Mouse (Mus musculus) kidney, adult 2 months (tissue): ENCODE measurements around the gene Baz1a. TPM values are rescaled to one million over a fixed set of nuclear protein-coding genes. Genes with fewer than 3 reads are reported as not detected.
A peak's percentile ranks its signal among the peaks of the same experiment; 100 is the strongest.

ENCODE experiments used
- DNase-seq: peaks from one replicate; pipeline ENCODE4 v3.0.0; 2021
- H3K27ac ChIP-seq: fragments of 200-500 bp; 2 replicates; pipeline ENCODE4 v1.5.1; 2012; ENCODE audit warnings: low read depth, low read length, control low read depth, inconsistent platforms; ENCODE audit not compliant: insufficient read depth
- H3K27me3 ChIP-seq: fragments of 200-500 bp; replicated peaks from 2 replicates; pipeline ENCODE4 v1.6.1; 2012; ENCODE audit warnings: mild to moderate bottlenecking, moderate library complexity, low read length, inconsistent platforms; ENCODE audit not compliant: control insufficient read depth, insufficient read depth
- H3K36me3 ChIP-seq: fragments of 200-500 bp; 2 replicates; pipeline ENCODE4 v1.6.1; 2012; ENCODE audit warnings: mild to moderate bottlenecking, moderate library complexity, low read length, inconsistent platforms; ENCODE audit not compliant: control insufficient read depth, insufficient read depth
- H3K4me1 ChIP-seq: fragments of 200-500 bp; 2 replicates; pipeline ENCODE4 v1.6.1; 2011; ENCODE audit warnings: low read length; ENCODE audit not compliant: control insufficient read depth, insufficient read depth
- H3K4me3 ChIP-seq: fragments of 200-500 bp; 2 replicates; pipeline ENCODE4 v1.5.1; 2011; ENCODE audit warnings: mild to moderate bottlenecking, low read depth, low read length, control low read depth; ENCODE audit not compliant: insufficient read depth
- CTCF ChIP-seq: fragments of 200-500 bp; conservative IDR thresholded peaks from 2 replicates; pipeline ENCODE4 v1.5.1; 2011; ENCODE audit warnings: low read depth, mild to moderate bottlenecking, control low read depth, low read length, moderate library complexity, mixed read lengths; ENCODE audit not compliant: insufficient read depth, insufficient read length
- POLR2A ChIP-seq: fragments of 200-500 bp; IDR thresholded peaks from one replicate; pipeline ENCODE4 v1.6.1; 2011; ENCODE audit warnings: low read depth, low read length, control low read depth
- WGBS: fragments of 180-500 bp; shearing (Covaris S2); methylation state at CpG from one replicate; pipeline ENCODE4 v1.1.7; 2018; 5-methylcytosine and 5-hydroxymethylcytosine counted together
- polyA plus RNA-seq: library from polyadenylated mRNA; depleted of rRNA; stranded (reverse); fragments of >200 nt; gene quantifications from 2 replicates; pipeline ENCODE4 v1.2.3, GENCODE M21; 2012

Baz1a gene
- polyA plus RNA-seq, 1 experiment = 3.8 TPM

DNA sequence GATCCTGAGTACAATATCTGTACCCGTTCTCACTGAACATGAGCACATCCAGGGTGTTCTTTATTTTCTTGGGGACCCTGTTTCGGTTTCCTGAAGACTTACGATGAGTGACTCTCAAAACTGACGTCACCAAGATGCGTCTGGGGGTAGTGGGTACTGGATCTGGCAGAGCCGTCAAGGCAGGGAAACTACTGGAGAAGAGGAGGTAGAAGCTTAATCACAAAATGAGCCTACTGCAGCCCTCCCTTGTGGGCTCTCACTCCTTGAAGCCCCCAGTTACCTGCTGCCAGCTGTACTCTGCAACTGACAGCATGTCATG is 20.1 kb downstream of the Baz1a start:
- no peaks in the 10 kb centered on the region for H3K4me1 ChIP-seq
- 85% methylated on average over 6 of the region's 6 CpGs for WGBS
- no peaks in the 10 kb centered on the region for H3K27me3 ChIP-seq
- TF ChIP-seq CTCF = no peak
- no peak for TF ChIP-seq POLR2A
- H3K4me3 ChIP-seq = no peak overlapping the region
- no peak overlapping the region for H3K27ac ChIP-seq
- no peaks in the 10 kb centered on the region for H3K36me3 ChIP-seq
- no peak for DNase-seq

DNA sequence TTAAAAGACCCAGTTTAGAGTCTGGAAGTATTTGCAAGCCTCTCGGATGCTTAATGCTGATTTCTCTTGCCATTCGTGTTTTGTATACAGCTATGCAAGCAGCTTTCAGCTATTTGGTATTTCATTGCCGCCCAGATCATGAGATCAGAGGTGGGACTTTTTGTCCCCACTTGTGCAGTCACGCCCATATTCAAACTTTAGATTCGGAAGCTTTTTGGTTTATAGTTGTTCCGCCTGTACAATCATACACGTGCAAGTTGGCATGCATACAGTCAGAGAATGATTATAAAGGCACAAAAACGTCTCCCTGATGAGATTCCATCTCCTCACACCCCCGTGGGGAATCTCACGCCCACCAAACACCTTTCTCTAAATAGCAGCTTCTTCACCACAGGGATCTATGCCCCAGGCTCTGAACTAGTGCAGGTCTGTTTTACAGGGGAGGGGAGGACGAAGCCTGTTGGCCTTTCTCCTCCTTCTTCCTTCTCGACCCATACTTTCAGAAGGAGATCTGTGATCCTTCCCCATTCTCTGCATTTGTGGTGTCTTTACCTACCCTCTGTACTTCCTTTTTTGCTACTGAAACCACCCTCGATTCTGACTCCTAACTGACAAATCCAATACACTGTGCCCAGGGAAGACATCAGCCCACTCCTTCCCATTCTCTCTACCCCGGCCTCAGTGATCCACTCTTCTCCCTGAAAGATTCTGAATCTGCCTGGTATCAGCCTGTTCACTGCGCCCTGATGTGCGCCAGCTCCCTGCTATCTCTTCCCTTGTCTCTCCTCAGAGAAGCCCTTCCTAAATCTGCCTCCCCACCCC is 20.7 kb downstream of the Baz1a start:
- Histone ChIP-seq H3K27ac (no peak overlapping the region), H3K36me3 (no peaks in the 10 kb centered on the region), H3K4me3 (no peak overlapping the region), H3K27me3 (no peaks in the 10 kb centered on the region), H3K4me1 (no peaks in the 10 kb centered on the region)
- DNase-seq = no peak
- TF ChIP-seq CTCF (no peak), POLR2A (no peak)
- WGBS = 59% methylated on average over 16 of the region's 16 CpGs

DNA sequence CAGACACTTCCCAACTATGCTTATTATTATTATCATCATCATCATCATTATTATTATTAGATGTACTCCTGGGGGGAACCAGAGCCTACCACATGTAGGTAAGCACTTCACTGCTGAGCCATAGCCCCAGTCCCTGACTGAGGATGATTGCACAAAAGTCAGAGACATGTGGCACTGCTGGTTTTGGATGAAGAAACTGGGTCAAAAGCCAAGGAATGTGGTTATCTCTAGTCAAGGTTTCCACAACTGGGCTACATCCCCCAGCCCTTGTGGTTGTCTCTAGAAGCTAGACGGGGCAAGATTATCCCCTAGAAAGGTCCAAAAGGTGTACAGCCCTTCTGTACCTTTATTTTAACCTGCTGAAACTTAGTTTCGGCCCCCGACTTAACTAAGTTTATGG is 21.3 kb downstream of the Baz1a start:
- TF ChIP-seq CTCF (no peak), POLR2A (no peak)
- no peaks in the 10 kb centered on the region for H3K4me1 ChIP-seq
- no peaks in the 10 kb centered on the region for H3K36me3 ChIP-seq
- no peak for DNase-seq
- no peaks in the 10 kb centered on the region for H3K27me3 ChIP-seq
- H3K27ac ChIP-seq = no peak overlapping the region
- H3K4me3 ChIP-seq = no peak overlapping the region
- 68% methylated on average over 3 of the region's 3 CpGs for WGBS

DNA sequence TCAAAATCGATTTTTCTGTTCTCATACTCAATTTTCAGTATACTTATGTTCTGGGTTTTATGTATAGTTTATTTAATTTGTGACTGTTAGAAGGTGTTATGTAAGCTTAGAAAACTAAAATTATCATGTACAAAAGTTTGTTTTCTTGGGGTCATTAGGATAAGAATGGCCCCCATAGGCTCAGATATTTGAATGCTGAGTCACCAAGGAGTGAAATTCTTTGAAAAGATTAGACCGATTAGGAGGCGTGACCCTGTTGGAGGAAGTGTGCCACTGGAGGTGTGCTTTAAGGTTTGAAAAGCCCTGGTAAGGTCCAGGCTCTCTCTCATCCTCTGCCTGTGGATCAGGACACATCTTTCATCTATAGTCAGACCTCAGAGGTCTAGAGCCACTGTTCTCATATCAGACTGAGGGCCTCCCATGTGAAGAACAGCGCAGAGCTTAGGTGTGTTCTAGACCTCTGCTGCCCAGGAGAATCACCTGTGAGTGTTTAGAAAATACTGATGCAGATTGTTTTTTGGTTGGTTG is 25.8 kb downstream of the Baz1a start:
- no peaks in the 10 kb centered on the region for H3K36me3 ChIP-seq
- H3K4me3 ChIP-seq = no peak overlapping the region
- TF ChIP-seq CTCF (no peak), POLR2A (no peak)
- H3K27ac ChIP-seq = no peak overlapping the region
- H3K27me3 ChIP-seq = no peaks in the 10 kb centered on the region
- DNase-seq = no peak
- WGBS = 86% methylated on average over 4 of the region's 4 CpGs
- H3K4me1 ChIP-seq = peaks cover 3% of the 10 kb centered on the region; the same call in 1 of the 2 replicates

DNA sequence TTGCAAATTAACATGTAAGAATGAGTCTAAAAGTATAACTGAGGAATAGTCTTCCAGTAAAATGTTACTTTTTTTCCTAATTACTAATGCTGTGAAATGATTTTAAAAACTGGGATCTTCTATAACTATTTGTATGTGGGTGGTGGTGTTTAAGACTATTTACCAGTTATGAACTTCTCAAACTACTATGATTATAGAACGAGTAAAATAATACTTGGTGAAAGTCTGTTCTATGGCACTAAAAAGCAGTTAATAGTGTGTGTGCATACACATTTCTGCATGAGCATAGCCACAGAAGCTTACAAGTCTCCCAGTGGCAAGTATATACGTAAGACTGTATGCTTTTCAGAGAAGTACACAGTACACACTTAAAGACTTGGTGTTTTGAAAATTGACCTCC is 27.0 kb downstream of the Baz1a start:
- Histone ChIP-seq H3K36me3 (no peaks in the 10 kb centered on the region), H3K27ac (no peak overlapping the region), H3K4me1 (peaks cover 3% of the 10 kb centered on the region; the same call in 1 of the 2 replicates), H3K4me3 (no peak overlapping the region), H3K27me3 (no peaks in the 10 kb centered on the region)
- TF ChIP-seq CTCF (no peak), POLR2A (no peak)
- DNase-seq = no peak
- 98% methylated on average over 2 of the region's 2 CpGs for WGBS

DNA sequence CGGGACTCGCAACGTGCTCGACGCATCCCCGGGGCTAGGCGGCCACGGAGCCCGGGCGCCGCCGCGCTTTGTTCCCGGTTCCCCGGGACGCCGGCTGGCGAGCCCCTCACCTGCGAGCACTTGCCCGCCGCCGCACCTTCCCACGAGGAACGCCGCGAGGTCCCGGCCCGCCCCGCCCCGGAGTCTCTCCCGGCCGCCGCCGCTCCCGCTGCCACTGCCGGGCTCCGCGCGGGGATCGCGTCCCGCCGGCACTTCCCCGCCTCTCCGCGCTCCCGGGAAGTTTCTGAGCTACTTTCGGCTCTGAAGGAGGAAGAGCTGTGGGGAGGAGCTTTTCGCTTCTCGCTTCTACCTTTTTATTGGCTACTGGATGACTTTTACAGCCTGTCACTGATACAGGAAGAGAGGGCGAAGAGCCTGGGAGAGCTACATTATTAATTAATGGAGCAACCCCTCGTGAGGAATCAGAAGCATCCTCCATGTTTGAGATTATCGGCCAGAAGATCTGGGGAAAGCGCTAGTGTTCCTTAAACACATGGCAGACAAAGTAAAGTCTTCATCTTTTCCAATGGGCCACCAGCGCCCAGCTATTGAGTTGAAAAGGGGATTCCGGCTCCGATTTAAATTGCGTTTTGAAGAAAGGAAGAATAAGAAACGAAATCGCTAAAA is 28.0 kb downstream of the Baz1a start, which contains the start of gene Gm20403:
TSS of gene Gm20403 (minus strand) at position 478 of the 666 bp plus-strand sequence.
- Histone ChIP-seq H3K27me3 (no peaks in the 10 kb centered on the region), H3K36me3 (no peaks in the 10 kb centered on the region), H3K4me1 (peaks cover 3% of the 10 kb centered on the region; the same call in 1 of the 2 replicates), H3K4me3 (peak within 1 kb of the TSS; percentile 86), H3K27ac (peak within 1 kb of the TSS; percentile 96)
- TF ChIP-seq POLR2A (peak; percentile 65), CTCF (no peak)
- WGBS = under 1% methylated on average over 60 of the region's 60 CpGs
- DNase-seq = peak; percentile 92

DNA sequence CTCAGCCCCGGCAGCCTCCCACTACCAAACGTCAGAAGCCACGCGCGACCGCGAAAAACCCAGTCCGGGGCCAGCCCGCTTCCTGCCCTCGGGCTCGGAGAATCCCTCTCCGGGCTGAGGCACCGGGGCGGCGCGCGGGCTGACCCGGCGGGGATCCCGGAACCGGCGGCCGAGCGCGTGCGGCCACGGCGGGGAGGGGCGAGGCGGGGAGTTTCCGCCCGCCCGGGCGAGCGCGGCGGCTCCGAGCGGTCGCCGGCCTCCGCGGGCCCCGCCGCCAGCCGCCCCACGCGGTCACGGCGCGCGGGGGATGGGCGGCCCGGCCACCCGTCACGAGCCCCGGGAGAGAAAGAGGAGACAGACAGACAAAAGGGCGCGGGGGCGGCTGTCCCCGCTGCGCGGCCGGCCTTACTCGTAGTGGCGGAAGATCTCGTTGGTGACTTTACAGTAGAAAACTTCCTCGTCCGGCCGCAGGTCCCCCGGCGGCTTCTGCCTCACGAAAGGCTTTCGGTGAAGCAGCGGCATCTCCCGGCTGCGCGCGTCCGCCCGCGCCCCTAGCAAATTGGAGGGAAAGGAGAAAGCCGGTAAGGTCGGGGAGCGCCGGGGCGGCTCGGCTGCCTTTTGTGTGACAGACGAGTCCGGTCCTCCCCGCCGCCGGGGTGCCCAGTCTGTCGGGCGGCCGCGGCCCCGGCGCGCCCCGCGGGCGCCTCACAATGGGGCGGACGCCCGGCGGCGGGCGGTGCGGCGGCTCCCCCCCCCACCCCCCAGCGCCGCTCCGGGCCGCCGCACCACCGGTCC is 28.7 kb downstream of the Baz1a start:
- H3K27me3 ChIP-seq = no peaks in the 10 kb centered on the region
- no peaks in the 10 kb centered on the region for H3K36me3 ChIP-seq
- H3K4me1 ChIP-seq = peaks cover 3% of the 10 kb centered on the region; the same call in 1 of the 2 replicates
- no peak for TF ChIP-seq CTCF
- no peak for TF ChIP-seq POLR2A
- peak overlapping the region; percentile 86 for H3K4me3 ChIP-seq
- peak overlapping the region; percentile 37 for H3K27ac ChIP-seq
- DNase-seq = peak; percentile 66
- WGBS = under 1% methylated on average over 111 of the region's 117 CpGs
